Mouse (Mus musculus) kidney, postnatal 0 days (tissue): ENCODE measurements around the gene Ccdc177. TPM values are rescaled to one million over a fixed set of nuclear protein-coding genes. Genes with fewer than 3 reads are reported as not detected.
A peak's percentile ranks its signal among the peaks of the same experiment; 100 is the strongest.

ENCODE experiments used
- ATAC-seq: fragments of 200-750 bp; cut with Nextera tagmentation; replicated peaks from 2 replicates; pipeline ENCODE4 v1.8.0; 2017; ENCODE audit warnings: low read depth, moderate number of reproducible peaks, moderate TSS enrichment, moderate library complexity; ENCODE audit not compliant: low FRiP score
- DNase-seq: peaks from one replicate; pipeline ENCODE4 v3.0.0-alpha.2; 2016; ENCODE audit warnings: low spot score
- H3K27ac ChIP-seq: fragments of 300-500 bp; sonication (generic); 2 replicates; pipeline ENCODE4 v1.5.1; 2014; ENCODE audit warnings: mild to moderate bottlenecking
- H3K27me3 ChIP-seq: fragments of 300-500 bp; sonication (generic); 2 replicates; pipeline ENCODE4 v1.6.1; 2014; ENCODE audit warnings: low read length, mixed read lengths; ENCODE audit not compliant: insufficient read depth
- H3K36me3 ChIP-seq: fragments of 300-500 bp; sonication (generic); 2 replicates; pipeline ENCODE4 v1.6.1; 2014; ENCODE audit warnings: low read length, mixed read lengths; ENCODE audit not compliant: insufficient read depth
- H3K4me1 ChIP-seq: fragments of 300-500 bp; sonication (generic); replicated peaks from 2 replicates; pipeline ENCODE4 v1.6.1; 2014; ENCODE audit warnings: antibody characterized with exemption, low read length, mixed read lengths; ENCODE audit not compliant: insufficient read depth
- H3K4me2 ChIP-seq: fragments of 300-500 bp; sonication (generic); 2 replicates; pipeline ENCODE4 v1.6.1; 2014; ENCODE audit warnings: mild to moderate bottlenecking, low read length, moderate library complexity, mixed read lengths
- H3K4me3 ChIP-seq: fragments of 300-500 bp; sonication (generic); replicated peaks from 2 replicates; pipeline ENCODE4 v1.5.1; 2014; ENCODE audit warnings: low read depth, low read length
- H3K9ac ChIP-seq: fragments of 300-500 bp; sonication (generic); 2 replicates; pipeline ENCODE4 v1.6.1; 2014; ENCODE audit warnings: low read depth, low read length
- H3K9me3 ChIP-seq: fragments of 300-500 bp; sonication (generic); replicated peaks from 2 replicates; pipeline ENCODE4 v1.6.1; 2016; ENCODE audit warnings: low read length, inconsistent platforms, mixed read lengths
- CTCF ChIP-seq: IDR thresholded peaks from 2 replicates; pipeline ENCODE4 v1.5.1; 2016; ENCODE audit warnings: antibody characterized with exemption, low read depth, mild to moderate bottlenecking, moderate library complexity
- WGBS: fragments of 180-500 bp; shearing (Covaris S2); extraction: QIAGEN DNeasy Blood & Tissue Kit; methylation state at CpG from one replicate; pipeline ENCODE4 v1.1.7; 2014; 5-methylcytosine and 5-hydroxymethylcytosine counted together
- polyA plus RNA-seq: library from polyadenylated mRNA; unstranded; fragments of >200 nt; fragmentation: Nextera tagmentation; extraction: Ambion mirVana; gene quantifications from 2 replicates; pipeline ENCODE4 v1.2.1, GENCODE M21; 2015

Gene Ccdc177
- polyA plus RNA-seq, result 0.08 and 0.09 TPM in 2 replicates

DNA sequence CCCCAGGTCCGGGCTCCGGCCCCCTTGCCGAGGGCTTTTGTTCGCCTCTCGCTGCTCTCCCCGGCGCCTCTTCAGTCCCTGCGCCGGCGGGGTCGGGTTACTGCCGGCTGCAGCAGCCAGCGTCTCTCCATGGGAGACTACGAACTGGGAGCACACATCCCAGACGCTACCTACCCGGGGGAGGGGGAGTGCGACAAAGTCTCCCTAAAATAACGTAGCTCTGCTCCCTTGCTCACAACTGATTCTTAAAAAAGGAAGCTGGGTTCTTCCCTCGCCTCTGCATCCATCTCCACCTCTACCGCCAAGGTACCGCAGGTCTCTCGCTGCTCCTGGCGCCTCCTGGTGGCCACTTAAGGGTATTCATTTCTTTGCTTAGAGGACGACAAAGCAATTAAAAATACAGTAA is at the start of gene Ccdc177:
Ccdc177 (minus strand) TSS at position 292 of the 406 bp plus-strand sequence.
- peak; percentile 98 for TF ChIP-seq CTCF
- H3K4me3 ChIP-seq, result peak within 1 kb of the TSS; percentile 35
- peak within 1 kb of the TSS; percentile 94 for H3K4me2 ChIP-seq
- no peak for ATAC-seq
- peaks cover 30% of the 10 kb centered on the region for H3K4me1 ChIP-seq
- 1% methylated on average over 24 of the region's 24 CpGs for WGBS
- no peaks in the 10 kb centered on the region for H3K9me3 ChIP-seq
- peaks cover 53% of the 10 kb centered on the region for H3K27me3 ChIP-seq
- no peaks in the 10 kb centered on the region for H3K36me3 ChIP-seq
- no peak within 1 kb of the TSS for H3K27ac ChIP-seq
- H3K9ac ChIP-seq, result 0 out of 2 replicates have a peak within 1 kb of the TSS, but pooled peaks have one; percentile 10
- DNase-seq, result peak; percentile 94

DNA sequence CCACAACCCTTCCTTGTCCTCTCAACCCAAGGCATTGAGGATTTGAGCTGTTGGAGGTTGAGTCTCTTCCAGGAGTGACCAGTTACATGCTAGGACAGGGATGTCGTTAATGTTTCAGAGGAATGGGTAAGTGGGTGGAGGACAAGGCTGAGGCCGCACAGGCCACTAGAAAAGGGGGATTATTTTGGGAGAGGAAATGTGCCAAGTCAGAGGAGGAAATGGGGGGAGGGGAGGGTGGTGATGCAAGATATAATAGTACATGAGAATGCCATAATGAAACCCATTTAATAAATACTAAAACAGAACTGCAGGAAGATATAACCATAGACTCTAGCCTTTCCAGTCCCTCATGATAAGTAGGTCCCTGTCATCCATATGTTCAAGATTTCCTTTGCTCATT is 49.5 kb upstream of the Ccdc177 start:
- ATAC-seq, result no peak
- H3K27me3 ChIP-seq, result no peaks in the 10 kb centered on the region
- WGBS, result 85% methylated on average over 2 of the region's 2 CpGs
- no peak overlapping the region for H3K9ac ChIP-seq
- no peak overlapping the region for H3K27ac ChIP-seq
- no peak overlapping the region for H3K4me2 ChIP-seq
- H3K4me1 ChIP-seq, result peaks cover 6% of the 10 kb centered on the region; the same call in 1 of the 2 replicates
- no peak for DNase-seq
- no peak overlapping the region for H3K4me3 ChIP-seq
- no peaks in the 10 kb centered on the region for H3K9me3 ChIP-seq
- no peak for TF ChIP-seq CTCF
- no peaks in the 10 kb centered on the region for H3K36me3 ChIP-seq

DNA sequence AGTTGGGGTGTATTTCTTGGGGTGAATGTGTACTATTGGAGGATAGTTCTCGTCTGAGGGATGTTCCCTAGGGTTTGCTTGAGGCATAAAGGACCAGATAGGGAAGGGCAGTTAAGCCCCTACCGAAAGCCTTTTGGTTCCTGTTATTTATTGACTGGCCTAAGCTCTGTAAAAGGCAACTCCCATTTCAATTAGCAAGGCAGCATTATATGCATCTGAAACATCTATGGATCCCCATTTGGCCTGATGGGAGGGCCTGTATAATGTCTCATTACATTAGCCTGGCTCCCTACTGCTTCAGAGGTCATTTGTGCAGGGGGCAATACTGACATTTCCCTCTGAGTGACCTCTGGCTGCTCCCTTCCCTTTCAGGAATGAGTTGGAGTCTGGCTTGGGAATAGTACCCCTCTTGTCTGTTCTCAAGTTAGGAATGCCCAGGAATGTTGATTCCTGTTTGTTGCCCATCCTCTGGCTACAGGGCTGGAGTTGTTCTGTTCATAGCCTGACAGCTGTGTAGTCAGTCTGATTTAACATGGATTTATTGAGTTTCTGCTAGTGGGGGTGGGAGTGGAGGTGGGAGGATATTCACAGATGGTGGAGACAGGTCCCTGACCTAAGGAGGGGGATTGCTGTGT is 47.1 kb upstream of the Ccdc177 start:
- TF ChIP-seq CTCF, result no peak
- H3K4me1 ChIP-seq, result peaks cover 12% of the 10 kb centered on the region; the same call in 1 of the 2 replicates
- 34% methylated on average over 2 of the region's 2 CpGs for WGBS
- no peaks in the 10 kb centered on the region for H3K36me3 ChIP-seq
- ATAC-seq (no peak), DNase-seq (no peak)
- no peak overlapping the region for H3K4me3 ChIP-seq
- no peak overlapping the region for H3K27ac ChIP-seq
- H3K27me3 ChIP-seq, result no peaks in the 10 kb centered on the region
- no peak overlapping the region for H3K9ac ChIP-seq
- H3K4me2 ChIP-seq, result no peak overlapping the region
- H3K9me3 ChIP-seq, result no peaks in the 10 kb centered on the region

DNA sequence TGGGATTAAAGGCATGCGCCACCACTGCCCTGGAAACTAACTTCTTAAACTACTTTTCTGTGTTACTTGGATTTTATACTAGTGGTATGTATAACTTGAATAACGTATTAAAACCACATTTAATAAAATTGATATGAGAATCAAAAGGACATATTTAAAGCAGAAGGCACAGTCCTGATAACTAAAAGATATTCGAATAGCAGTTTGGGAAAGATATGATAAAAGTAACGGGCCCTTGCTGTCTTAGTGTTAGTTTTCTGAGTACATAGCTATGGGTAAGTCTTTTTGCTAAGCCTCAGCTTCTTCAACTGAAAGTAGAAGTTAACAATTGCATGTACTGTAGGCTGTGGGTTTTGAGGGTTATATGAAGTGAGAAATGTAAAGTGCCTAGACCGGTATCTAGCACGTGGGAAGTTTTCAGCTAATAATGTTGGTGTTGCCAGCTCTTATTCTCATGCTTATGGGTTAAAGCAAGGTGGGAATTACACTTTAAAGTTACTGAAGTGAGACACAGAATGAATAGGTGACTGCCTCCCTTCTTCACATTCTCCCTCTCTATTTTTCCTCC is 44.5 kb upstream of the Ccdc177 start:
- H3K4me2 ChIP-seq, result no peak overlapping the region
- H3K9ac ChIP-seq, result no peak overlapping the region
- H3K27ac ChIP-seq, result no peak overlapping the region
- no peaks in the 10 kb centered on the region for H3K27me3 ChIP-seq
- 85% methylated on average over 6 of the region's 6 CpGs for WGBS
- peaks cover 12% of the 10 kb centered on the region; the same call in 1 of the 2 replicates for H3K4me1 ChIP-seq
- DNase-seq, result no peak
- no peak overlapping the region for H3K4me3 ChIP-seq
- no peak for ATAC-seq
- H3K9me3 ChIP-seq, result no peaks in the 10 kb centered on the region
- no peak for TF ChIP-seq CTCF
- H3K36me3 ChIP-seq, result no peaks in the 10 kb centered on the region

DNA sequence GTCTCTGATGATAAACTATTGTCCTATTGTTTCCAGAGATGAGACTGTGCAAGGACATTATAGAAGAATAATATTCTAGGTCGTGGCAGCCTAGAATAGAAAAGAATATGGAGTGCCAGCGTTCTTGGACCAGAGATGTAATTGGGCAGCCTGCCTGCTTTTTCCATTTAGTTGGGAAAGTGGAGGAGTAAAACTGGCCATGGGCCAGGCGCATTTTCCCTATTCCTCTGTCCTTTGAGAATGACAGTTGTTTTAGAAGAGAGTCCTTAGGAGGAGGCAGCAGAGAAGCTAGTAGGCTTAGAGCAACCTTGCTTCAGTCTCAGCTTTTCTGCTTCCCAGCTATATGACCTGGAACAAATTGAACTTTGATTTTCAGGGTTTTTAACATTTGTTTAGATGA is 43.4 kb upstream of the Ccdc177 start:
- H3K27ac ChIP-seq, result no peak overlapping the region
- DNase-seq (no peak), ATAC-seq (no peak)
- WGBS, result 55% methylated on average over 3 of the region's 3 CpGs
- no peak overlapping the region for H3K4me2 ChIP-seq
- no peak overlapping the region for H3K4me3 ChIP-seq
- H3K4me1 ChIP-seq, result peaks cover 12% of the 10 kb centered on the region; the same call in 1 of the 2 replicates
- H3K27me3 ChIP-seq, result no peaks in the 10 kb centered on the region
- no peak overlapping the region for H3K9ac ChIP-seq
- no peaks in the 10 kb centered on the region for H3K9me3 ChIP-seq
- no peaks in the 10 kb centered on the region for H3K36me3 ChIP-seq
- TF ChIP-seq CTCF, result no peak

DNA sequence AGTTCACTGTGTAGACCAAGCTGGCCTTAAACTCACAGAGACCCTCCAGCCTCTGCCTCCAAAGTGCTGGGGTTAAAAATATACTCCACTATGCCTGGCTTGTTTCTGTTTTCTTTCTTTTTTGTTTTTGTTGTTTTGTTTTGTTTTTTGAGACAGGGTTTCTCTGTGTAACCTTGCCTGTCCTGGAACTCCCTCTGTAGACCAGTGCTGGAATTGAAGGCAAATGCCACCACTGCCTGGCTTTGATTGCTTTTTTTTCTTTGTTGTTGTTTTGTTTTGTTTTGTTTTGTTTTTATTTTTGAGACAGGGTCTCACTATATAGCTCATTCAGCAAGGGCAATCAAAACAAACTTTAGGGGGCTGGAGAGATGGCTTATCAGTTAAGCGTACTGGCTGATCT is 41.0 kb upstream of the Ccdc177 start:
- H3K9ac ChIP-seq, result no peak overlapping the region
- WGBS, result 100% methylated on average over 1 of the region's 1 CpGs
- TF ChIP-seq CTCF, result no peak; the same call in 1 of the 2 replicates
- H3K4me1 ChIP-seq, result 0 out of 2 replicates have a peak, but pooled peaks cover 7% of the 10 kb centered on the region
- DNase-seq (no peak), ATAC-seq (no peak)
- H3K27me3 ChIP-seq, result no peaks in the 10 kb centered on the region
- H3K4me2 ChIP-seq, result no peak overlapping the region
- no peak overlapping the region for H3K4me3 ChIP-seq
- no peaks in the 10 kb centered on the region for H3K36me3 ChIP-seq
- H3K27ac ChIP-seq, result no peak overlapping the region
- H3K9me3 ChIP-seq, result no peaks in the 10 kb centered on the region
